Mouse (Mus musculus) intestine, embryonic 14.5 days (tissue): ENCODE results near the gene Cbx6. TPM values are rescaled to one million over a fixed set of nuclear protein-coding genes. Genes with fewer than 3 reads are reported as not detected.

Experiments used
- ATAC-seq: fragments of 200-750 bp; cut with Nextera tagmentation; replicated peaks from 2 replicates; pipeline ENCODE4 v1.8.0; 2017; ENCODE audit warnings: low read depth, moderate number of reproducible peaks, moderate TSS enrichment, moderate library complexity; ENCODE audit not compliant: low FRiP score, low TSS enrichment
- DNase-seq: peaks from one replicate; pipeline ENCODE4 v3.0.0-alpha.2; 2018; ENCODE audit warnings: low spot score
- H3K27ac ChIP-seq: fragments of 300-500 bp; sonication (generic); 2 replicates; pipeline ENCODE4 v1.5.1; 2014; ENCODE audit warnings: low read depth, mild to moderate bottlenecking, control low read depth
- H3K27me3 ChIP-seq: fragments of 300-500 bp; sonication (generic); replicated peaks from 2 replicates; pipeline ENCODE4 v1.6.1; 2014; ENCODE audit warnings: low read length, control low read depth; ENCODE audit not compliant: control insufficient read depth, insufficient read depth
- H3K36me3 ChIP-seq: fragments of 300-500 bp; sonication (generic); 2 replicates; pipeline ENCODE4 v1.6.1; 2014; ENCODE audit warnings: low read length, control low read depth; ENCODE audit not compliant: control insufficient read depth, insufficient read depth
- H3K4me1 ChIP-seq: fragments of 300-500 bp; sonication (generic); replicated peaks from 2 replicates; pipeline ENCODE4 v1.6.1; 2014; ENCODE audit warnings: low read length, control low read depth, mixed read lengths; ENCODE audit not compliant: control insufficient read depth, insufficient read depth
- H3K4me2 ChIP-seq: fragments of 300-500 bp; sonication (generic); 2 replicates; pipeline ENCODE4 v1.6.1; 2014; ENCODE audit warnings: low read length
- H3K4me3 ChIP-seq: fragments of 300-500 bp; sonication (generic); 2 replicates; pipeline ENCODE4 v1.5.1; 2014; ENCODE audit warnings: low read depth, low read length, control low read depth, mixed read lengths
- H3K9ac ChIP-seq: fragments of 300-500 bp; sonication (generic); 2 replicates; pipeline ENCODE4 v1.6.1; 2014; ENCODE audit warnings: mild to moderate bottlenecking, low read length
- H3K9me3 ChIP-seq: fragments of 300-500 bp; sonication (generic); 2 replicates; pipeline ENCODE4 v1.6.1; 2016; ENCODE audit warnings: low read length, control low read depth; ENCODE audit not compliant: control insufficient read depth
- WGBS: fragments of 180-500 bp; shearing (Covaris S2); extraction: QIAGEN DNeasy Blood & Tissue Kit; methylation state at CpG from one replicate; pipeline ENCODE4 v1.1.7; 2014; 5-methylcytosine and 5-hydroxymethylcytosine counted together
- polyA plus RNA-seq: library from polyadenylated mRNA; unstranded; fragments of >200 nt; fragmentation: Nextera tagmentation; extraction: Ambion mirVana; gene quantifications from 2 replicates; pipeline ENCODE4 v1.2.1, GENCODE M21; 2014

The Cbx6 gene
- polyA plus RNA-seq, 1 experiment from 2014 or later = 31.6 TPM

GRCm38 (mm10) chr15:79834881-79835260, 383 bp upstream of the Cbx6 start:
- DNase-seq (no peak), ATAC-seq (no peak)
- H3K9me3 ChIP-seq = no peaks in the 10 kb centered on the region
- H3K9ac ChIP-seq = no peak overlapping the region; the same call in 1 of the 2 replicates
- WGBS = 56% methylated on average over 9 of the region's 9 CpGs
- H3K4me3 ChIP-seq = peak overlapping the region; percentile 74; the same call in 1 of the 2 replicates
- H3K27me3 ChIP-seq = no peaks in the 10 kb centered on the region
- peaks cover 8% of the 10 kb centered on the region for H3K36me3 ChIP-seq
- peak overlapping the region; percentile 81 for H3K27ac ChIP-seq
- peak overlapping the region; percentile 60 for H3K4me2 ChIP-seq
- peaks cover 18% of the 10 kb centered on the region for H3K4me1 ChIP-seq

- 1% methylated on average over 39 of the region's 41 CpGs for WGBS
- peak; percentile 17; the same call in 1 of the 2 replicates for ATAC-seq
Measured at GRCm38 (mm10) chr15:79833251-79834050, 1.0 kb downstream of the Cbx6 start.

GRCm38 (mm10) chr15:79832064-79832900, 2.2 kb downstream of the Cbx6 start:
- DNase-seq (peak; percentile 91), ATAC-seq (no peak)
- peaks cover 30% of the 10 kb centered on the region for H3K36me3 ChIP-seq
- H3K4me3 ChIP-seq = peak overlapping the region; percentile 74
- H3K4me1 ChIP-seq = peaks cover 18% of the 10 kb centered on the region
- H3K27ac ChIP-seq = no peak overlapping the region; the same call in 1 of the 2 replicates
- WGBS = 35% methylated on average over 18 of the region's 18 CpGs
- peak overlapping the region; percentile 81; the same call in 1 of the 2 replicates for H3K9ac ChIP-seq
- no peaks in the 10 kb centered on the region for H3K27me3 ChIP-seq
- H3K4me2 ChIP-seq = peak overlapping the region; percentile 72
- H3K9me3 ChIP-seq = no peaks in the 10 kb centered on the region

More at GRCm38 (mm10) chr15:79833251-79834050, 1.0 kb downstream of the Cbx6 start:
- Histone ChIP-seq H3K4me1 (peaks cover 18% of the 10 kb centered on the region), H3K27me3 (no peaks in the 10 kb centered on the region), H3K9me3 (no peaks in the 10 kb centered on the region), H3K4me3 (peak overlapping the region; percentile 74), H3K9ac (peak overlapping the region; percentile 81), H3K4me2 (peak overlapping the region; percentile 72), H3K36me3 (peaks cover 18% of the 10 kb centered on the region), H3K27ac (peak overlapping the region; percentile 83)
- DNase-seq = peak; percentile 77

- peaks cover 40% of the 10 kb centered on the region for H3K36me3 ChIP-seq
- H3K4me1 ChIP-seq = peaks cover 18% of the 10 kb centered on the region
- H3K9ac ChIP-seq = no peak overlapping the region
- WGBS = 14% methylated on average over 4 of the region's 4 CpGs
- no peak for ATAC-seq
- no peak overlapping the region for H3K27ac ChIP-seq
- H3K27me3 ChIP-seq = no peaks in the 10 kb centered on the region
- no peak overlapping the region for H3K4me3 ChIP-seq
- no peak overlapping the region for H3K4me2 ChIP-seq
- H3K9me3 ChIP-seq = no peaks in the 10 kb centered on the region
- DNase-seq = peak; percentile 89
Measured at GRCm38 (mm10) chr15:79830388-79830787, 4.1 kb downstream of the Cbx6 start.

GRCm38 (mm10) chr15:79829431-79829830, 5.1 kb downstream of the Cbx6 start:
- Histone ChIP-seq H3K9ac (no peak overlapping the region), H3K4me1 (peaks cover 16% of the 10 kb centered on the region), H3K9me3 (no peaks in the 10 kb centered on the region), H3K27ac (no peak overlapping the region), H3K36me3 (peaks cover 44% of the 10 kb centered on the region), H3K27me3 (no peaks in the 10 kb centered on the region), H3K4me3 (no peak overlapping the region), H3K4me2 (no peak overlapping the region)
- 80% methylated on average over 5 of the region's 5 CpGs for WGBS
- no peak for DNase-seq
- no peak for ATAC-seq

GRCm38 (mm10) chr15:79828366-79829035, 6.0 kb downstream of the Cbx6 start:
- H3K36me3 ChIP-seq = peaks cover 46% of the 10 kb centered on the region
- H3K27ac ChIP-seq = no peak overlapping the region
- H3K4me1 ChIP-seq = peaks cover 16% of the 10 kb centered on the region
- H3K4me3 ChIP-seq = no peak overlapping the region
- H3K27me3 ChIP-seq = no peaks in the 10 kb centered on the region
- H3K9ac ChIP-seq = no peak overlapping the region
- H3K9me3 ChIP-seq = no peaks in the 10 kb centered on the region
- H3K4me2 ChIP-seq = no peak overlapping the region
- WGBS = 63% methylated on average over 46 of the region's 46 CpGs
- DNase-seq (no peak), ATAC-seq (no peak)

- no peak overlapping the region for H3K9ac ChIP-seq
- H3K36me3 ChIP-seq = peaks cover 53% of the 10 kb centered on the region
- H3K27ac ChIP-seq = no peak overlapping the region
- no peaks in the 10 kb centered on the region for H3K27me3 ChIP-seq
- no peak overlapping the region for H3K4me2 ChIP-seq
- DNase-seq = no peak
- 86% methylated on average over 11 of the region's 11 CpGs for WGBS
- no peak for ATAC-seq
- peaks cover 16% of the 10 kb centered on the region for H3K4me1 ChIP-seq
- H3K4me3 ChIP-seq = no peak overlapping the region
- no peaks in the 10 kb centered on the region for H3K9me3 ChIP-seq
Measured at GRCm38 (mm10) chr15:79827778-79828210, 6.7 kb downstream of the Cbx6 start.

GRCm38 (mm10) chr15:79827061-79827777, 7.3 kb downstream of the Cbx6 start:
- H3K9ac ChIP-seq = no peak overlapping the region
- no peaks in the 10 kb centered on the region for H3K27me3 ChIP-seq
- ATAC-seq (no peak), DNase-seq (no peak)
- H3K4me3 ChIP-seq = no peak overlapping the region
- peaks cover 53% of the 10 kb centered on the region for H3K36me3 ChIP-seq
- no peak overlapping the region for H3K4me2 ChIP-seq
- H3K4me1 ChIP-seq = peaks cover 10% of the 10 kb centered on the region; the same call in 1 of the 2 replicates
- no peak overlapping the region for H3K27ac ChIP-seq
- H3K9me3 ChIP-seq = no peaks in the 10 kb centered on the region
- WGBS = 91% methylated on average over 14 of the region's 14 CpGs
